Comparison of ENCODE assay signal across 12 mouse cellular contexts in genomic region chr6:117612421-117612820, GRCm38 (mm10).
DNase-seq lines count a peak whose midpoint lies in the region; ATAC-seq lines count a peak whose summit lies in the region.
"Had no signal": no experiment of that assay in that cellular context is flagged by ENCODE, and none has a peak within 500 bp of the region (broad histone marks: within the 10 kb centered on the region; RNA-seq: fewer than 3 reads in every experiment).

No protein-coding gene starts in this region.

- no peak for ATAC-seq in cerebellum, adult (ENCODE audit: insufficient number of reproducible peaks, low FRiP score, low TSS enrichment)
- ATAC-seq in intestine, embryonic 16.5 days: peak; percentile 57; the same call in 1 of the 2 replicates
- peak; percentile 70 for ATAC-seq in liver, embryonic 15.5 days (ENCODE audit: insufficient read depth)
- no peak for ATAC-seq in midbrain, embryonic 16.5 days

- no peak overlapping the region for H3K4me3 ChIP-seq in intestine, embryonic 16.5 days (ENCODE audit: low read length)
- peak overlapping the region; percentile 35 for H3K4me3 ChIP-seq in liver, embryonic 15.5 days (replicated peaks)
- H3K4me3 ChIP-seq in midbrain, embryonic 16.5 days (ENCODE audit: low read depth, low read length): no peak overlapping the region

- H3K4me1 ChIP-seq in intestine, embryonic 16.5 days (ENCODE audit: control insufficient read depth, insufficient read depth, low read length): peaks cover 10% of the 10 kb centered on the region; the same call in 1 of the 2 replicates
- no peaks in the 10 kb centered on the region for H3K4me1 ChIP-seq in liver, embryonic 15.5 days (replicated peaks)
- peaks cover 2% of the 10 kb centered on the region; the same call in 1 of the 2 replicates for H3K4me1 ChIP-seq in midbrain, embryonic 16.5 days (ENCODE audit: control insufficient read depth, insufficient read depth, low read length)

- no peak overlapping the region for H3K9ac ChIP-seq in intestine, embryonic 16.5 days (ENCODE audit: low read depth, low read length)
- H3K9ac ChIP-seq in liver, embryonic 15.5 days: no peak overlapping the region
- no peak overlapping the region for H3K9ac ChIP-seq in midbrain, embryonic 16.5 days (ENCODE audit: low read depth, low read length)
- H3K9ac ChIP-seq: hindbrain, embryonic 14.5 days had no signal

- intact Hi-C loops in gastrocnemius, postnatal 14 days (cut with DNase I; ENCODE audit: low total_unique reads): no loop called here

- H3K27ac ChIP-seq in intestine, embryonic 16.5 days (ENCODE audit: low read length): no peak overlapping the region
- H3K27ac ChIP-seq in liver, embryonic 15.5 days (replicated peaks): peak overlapping the region; percentile 41; the same call in 1 of the 2 replicates
- H3K27ac ChIP-seq in midbrain, embryonic 16.5 days (ENCODE audit: low read length): no peak overlapping the region
- H3K27ac ChIP-seq: hindbrain, embryonic 14.5 days; macrophage had no signal

- WGBS in intestine, embryonic 16.5 days: 63% methylated on average over 8 of the region's 8 CpGs
- 66% methylated on average over 8 of the region's 8 CpGs for WGBS in liver, embryonic 15.5 days (ENCODE audit: insufficient replicate concordance)
- 77% methylated on average over 8 of the region's 8 CpGs for WGBS in midbrain, embryonic 16.5 days

- no peaks in the 10 kb centered on the region for H3K9me3 ChIP-seq in intestine, embryonic 16.5 days (ENCODE audit: control insufficient read depth, low read length)
- H3K9me3 ChIP-seq in liver, embryonic 15.5 days (replicated peaks): no peaks in the 10 kb centered on the region
- H3K9me3 ChIP-seq in midbrain, embryonic 16.5 days (replicated peaks; ENCODE audit: control insufficient read depth, low read length, poor library complexity, severe bottlenecking): no peaks in the 10 kb centered on the region

- DNase-seq in cerebellum, postnatal 14 days: peak; percentile 4 to 11
- DNase-seq in kidney, postnatal 25 days: peak; percentile 80 to 91
- no peak for DNase-seq in left cerebral cortex, adult 8-10 months (ENCODE audit: low spot score in 2 of 2)
- DNase-seq in gastrocnemius, postnatal 14 days: no peak
- DNase-seq: adrenal gland, postnatal 36 days; midbrain, embryonic 14.5 days had no signal

- no peaks in the 10 kb centered on the region for H3K27me3 ChIP-seq in intestine, embryonic 16.5 days (replicated peaks; ENCODE audit: control insufficient read depth, insufficient read depth, low read length)
- H3K27me3 ChIP-seq in liver, embryonic 15.5 days: no peaks in the 10 kb centered on the region
- H3K27me3 ChIP-seq in midbrain, embryonic 16.5 days (ENCODE audit: control insufficient read depth, insufficient read depth, low read depth, low read length): no peaks in the 10 kb centered on the region

- no peaks in the 10 kb centered on the region for H3K36me3 ChIP-seq in intestine, embryonic 16.5 days (ENCODE audit: control insufficient read depth, insufficient read depth, low read length)
- no peaks in the 10 kb centered on the region for H3K36me3 ChIP-seq in liver, embryonic 15.5 days (replicated peaks)
- H3K36me3 ChIP-seq in midbrain, embryonic 16.5 days (ENCODE audit: control insufficient read depth, insufficient read depth, low read length): no peaks in the 10 kb centered on the region

- no peak overlapping the region for H3K4me2 ChIP-seq in intestine, embryonic 16.5 days (ENCODE audit: low read depth, low read length)
- H3K4me2 ChIP-seq in liver, embryonic 15.5 days: peak overlapping the region; percentile 37
- no peak overlapping the region for H3K4me2 ChIP-seq in midbrain, embryonic 16.5 days (ENCODE audit: low read length)
- H3K4me2 ChIP-seq: hindbrain, embryonic 14.5 days had no signal

Comparison
In these comparisons a context has a peak if more than half of its experiments do, and no peak if none do; other contexts are left out.
1. DNase-seq: peak in cerebellum, postnatal 14 days (2 of 2) and kidney, postnatal 25 days (2 of 2); none in left cerebral cortex, adult 8-10 months (0 of 2) and gastrocnemius, postnatal 14 days (single experiment).
2. ATAC-seq: peak in intestine, embryonic 16.5 days (single experiment) and liver, embryonic 15.5 days (single experiment); none in cerebellum, adult (single experiment) and midbrain, embryonic 16.5 days (single experiment).